Mouse (Mus musculus) urinary bladder, postnatal 36 days (tissue): Measurements from ENCODE around the gene Tmem136.

Experiments used
- DNase-seq, 2 experiments: peaks; one replicate each; pipeline ENCODE4 v3.0.0; 2022; ENCODE audit warnings: low spot score in 2 of 2, mixed read lengths in 1 of 2

Gene Tmem136

DNA sequence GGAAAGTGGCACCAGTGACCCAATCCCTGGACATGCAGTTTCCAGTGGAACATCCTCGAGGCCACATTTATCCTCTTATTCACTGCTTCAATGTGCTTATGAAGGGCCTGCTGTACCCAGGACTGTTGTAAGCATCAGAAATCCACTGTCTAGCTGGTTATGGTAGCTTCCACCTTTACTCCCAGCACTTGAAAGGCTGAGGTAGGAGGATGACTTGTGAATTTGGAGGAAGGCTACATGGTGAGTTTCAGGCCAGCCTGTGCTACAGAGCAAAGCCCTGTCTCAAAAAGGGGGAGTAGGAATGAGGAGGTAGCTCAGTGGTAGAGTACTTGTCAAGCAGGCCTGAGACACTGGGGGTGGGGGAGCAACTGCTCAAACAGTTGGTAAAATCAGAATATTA lies 8.3 kb downstream of the Tmem136 start:
- no peak for DNase-seq

- no peak for DNase-seq
Measured at GRCm38 (mm10) chr9:43107555-43107954, 8.8 kb downstream of the Tmem136 start.

GRCm38 (mm10) chr9:43107187-43107517 lies 9.2 kb downstream of the Tmem136 start, which contains the start of gene Arhgef12:
TSS of gene Arhgef12 (minus strand) at chr9:43107239.
- peak in 1 of 2 experiments; percentile 49 for DNase-seq

GRCm38 (mm10) chr9:43106426-43107186 lies 9.8 kb downstream of the Tmem136 start:
- peak; percentile 32 to 46 for DNase-seq

GRCm38 (mm10) chr9:43105664-43106361 lies 10.6 kb downstream of the Tmem136 start:
- DNase-seq: peak; percentile 84 to 92

DNA sequence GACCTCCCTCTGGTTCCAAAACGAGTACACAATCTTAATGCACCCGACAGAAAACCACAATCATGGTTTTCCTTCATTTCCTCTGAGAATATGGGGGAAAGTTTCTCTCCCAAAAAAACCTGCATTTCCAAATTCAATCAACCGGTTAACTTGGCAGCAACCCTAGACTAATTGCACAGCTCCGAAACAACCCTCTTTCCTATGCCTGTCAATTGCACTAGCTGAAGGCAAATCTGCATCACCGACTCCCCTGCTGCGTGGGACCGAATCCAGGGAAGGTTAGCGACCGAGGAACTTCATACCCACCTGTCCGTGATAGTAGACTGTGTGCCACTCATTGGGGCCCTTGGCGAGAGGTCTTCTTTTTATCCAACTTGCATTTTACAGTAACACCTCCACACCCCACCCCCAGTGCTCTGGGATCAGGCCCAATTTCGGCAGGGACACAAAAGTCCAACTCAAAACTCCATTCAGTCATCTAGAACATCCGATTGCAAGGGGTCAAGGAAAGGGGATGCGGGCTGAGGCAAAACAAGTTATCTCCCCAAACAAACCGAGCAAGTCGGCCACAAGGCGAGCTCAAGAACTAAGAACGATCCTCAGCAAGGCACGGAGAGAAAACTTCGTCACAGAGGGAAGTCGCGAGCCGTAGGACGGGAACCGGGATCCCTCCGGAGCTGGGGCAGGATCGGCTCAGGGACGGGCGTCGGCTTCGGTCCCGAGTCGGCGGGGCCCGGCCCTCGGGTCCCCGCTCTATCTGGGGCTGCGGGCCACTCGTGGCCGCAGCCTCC lies 11.3 kb downstream of the Tmem136 start:
- peak; percentile 38 to 43 for DNase-seq

DNA sequence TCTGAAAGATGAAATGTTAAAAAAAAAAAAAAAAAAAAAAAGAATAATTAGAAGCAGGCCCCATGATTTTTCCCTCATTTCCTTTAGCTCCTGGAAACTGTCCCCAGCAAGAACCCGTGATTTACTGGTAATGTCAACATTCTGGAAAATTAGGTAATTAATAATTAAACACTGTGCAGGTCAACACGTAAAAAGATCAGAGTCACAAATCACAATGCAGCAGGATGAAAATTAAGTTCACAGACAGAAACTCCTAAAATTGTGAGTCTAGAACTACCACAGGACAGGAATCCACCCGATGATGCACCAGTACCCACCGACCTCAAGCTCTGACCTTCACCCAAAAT lies 11.9 kb downstream of the Tmem136 start:
- no peak for DNase-seq

GRCm38 (mm10) chr9:43103675-43104299 lies 12.6 kb downstream of the Tmem136 start:
- no peak for DNase-seq

GRCm38 (mm10) chr9:43102931-43103330 lies 13.4 kb downstream of the Tmem136 start:
- no peak for DNase-seq

GRCm38 (mm10) chr9:43101936-43102595 lies 14.3 kb downstream of the Tmem136 start:
- no peak for DNase-seq

DNA sequence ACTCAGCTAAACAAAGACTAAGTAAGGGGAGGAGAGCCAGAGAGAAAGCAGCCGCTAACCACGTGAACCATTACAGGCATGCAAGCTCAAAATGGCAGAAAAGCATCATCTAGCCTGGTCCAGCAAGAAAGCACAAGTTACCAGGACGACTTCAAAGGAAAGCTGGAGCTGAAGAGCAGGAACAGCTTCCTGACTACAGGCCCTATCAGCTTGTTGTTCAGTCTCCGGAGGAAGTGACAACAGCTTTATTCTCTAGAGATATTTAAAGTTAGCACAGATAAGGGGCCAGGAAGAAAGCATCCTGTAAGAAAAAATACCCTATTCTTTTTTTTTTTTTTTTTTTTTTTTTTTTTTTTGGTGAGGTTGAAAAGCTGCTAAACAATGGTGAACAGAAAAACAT lies 17.4 kb downstream of the Tmem136 start:
- DNase-seq: no peak

DNA sequence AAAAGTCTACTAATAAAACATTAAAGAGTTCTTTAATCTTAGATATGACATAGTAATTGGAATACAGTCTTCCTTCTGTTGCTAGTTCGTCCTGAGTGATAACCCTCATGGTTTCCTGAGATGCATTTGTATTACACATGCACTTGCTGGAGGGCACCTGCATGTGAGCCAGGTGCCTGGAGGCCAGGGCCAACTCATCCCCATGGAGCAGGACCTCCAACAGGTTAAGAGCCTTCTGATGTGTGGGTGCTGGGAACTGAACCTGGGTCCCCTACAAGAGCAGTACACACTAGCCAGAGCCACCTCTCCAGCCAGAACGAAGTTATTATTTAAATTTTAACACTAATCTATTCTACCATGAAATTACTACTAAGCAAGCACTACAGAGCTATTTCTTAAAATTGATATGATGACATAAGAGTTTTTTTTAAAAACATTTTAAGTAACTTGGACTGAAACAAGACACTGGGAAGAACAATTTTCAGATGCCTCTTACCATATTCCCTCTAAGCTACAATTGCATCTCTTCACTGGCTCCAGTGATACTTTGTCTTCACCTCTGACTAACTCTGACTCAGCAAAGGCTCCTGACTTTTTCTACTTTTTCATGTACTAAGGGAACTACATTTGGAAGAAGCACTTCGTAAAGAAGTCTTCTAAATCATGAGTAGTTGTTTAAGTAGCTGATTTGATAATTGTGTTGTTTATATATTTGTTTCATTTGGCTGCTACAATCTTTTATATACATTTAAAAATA lies 18.4 kb downstream of the Tmem136 start:
- DNase-seq: no peak

GRCm38 (mm10) chr9:43096337-43096736 lies 20.0 kb downstream of the Tmem136 start:
- DNase-seq: no peak

- DNase-seq: no peak
Measured at GRCm38 (mm10) chr9:43094828-43095227, 21.5 kb downstream of the Tmem136 start.

DNA sequence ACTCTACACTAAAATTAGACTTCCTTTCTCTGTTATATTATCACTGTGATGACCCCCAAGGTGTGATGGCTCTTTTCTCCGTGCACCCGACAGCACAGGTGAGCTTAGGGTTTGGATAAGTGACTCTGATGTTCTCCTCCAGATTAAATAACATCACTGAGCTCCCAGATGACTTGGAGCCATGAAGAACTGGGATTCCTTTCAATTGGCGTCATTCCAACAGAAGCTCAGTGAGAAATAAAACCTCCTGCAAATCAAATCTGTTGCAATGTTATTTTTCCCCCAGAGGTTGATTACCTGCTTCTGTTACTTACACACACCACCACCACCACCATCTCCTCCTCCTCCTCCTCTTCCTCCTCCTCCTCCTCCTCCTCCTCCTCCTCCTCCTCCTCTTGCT lies 22.6 kb downstream of the Tmem136 start:
- no peak for DNase-seq

DNA sequence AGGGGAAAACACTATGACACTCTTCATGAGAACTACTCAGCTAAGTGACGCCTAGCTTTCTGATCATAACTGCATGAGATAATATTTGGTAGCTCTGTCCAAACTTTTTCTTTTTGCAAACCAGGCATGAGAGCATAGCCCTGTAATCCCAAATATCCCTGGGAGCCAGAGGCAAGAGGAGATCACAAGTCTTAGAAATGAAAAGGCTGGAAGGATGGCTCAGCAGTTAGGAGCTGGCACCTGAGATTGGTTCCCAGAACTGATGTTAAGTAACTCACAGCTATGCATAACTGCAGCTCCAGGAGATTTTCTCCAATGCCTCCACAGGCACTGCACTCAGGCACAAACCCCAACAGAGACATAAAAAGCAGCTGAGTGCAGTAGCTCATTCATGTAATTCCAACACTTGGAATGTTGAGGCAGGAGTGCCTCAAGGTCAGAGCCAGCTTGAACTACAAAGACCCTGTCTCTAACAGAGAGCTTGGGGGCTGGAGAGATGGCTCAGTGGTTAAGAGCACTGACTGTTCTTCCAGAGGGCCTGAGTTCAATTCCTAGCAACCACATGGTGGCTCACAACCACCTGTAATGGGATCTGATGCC lies 30.6 kb downstream of the Tmem136 start:
- DNase-seq: no peak

DNA sequence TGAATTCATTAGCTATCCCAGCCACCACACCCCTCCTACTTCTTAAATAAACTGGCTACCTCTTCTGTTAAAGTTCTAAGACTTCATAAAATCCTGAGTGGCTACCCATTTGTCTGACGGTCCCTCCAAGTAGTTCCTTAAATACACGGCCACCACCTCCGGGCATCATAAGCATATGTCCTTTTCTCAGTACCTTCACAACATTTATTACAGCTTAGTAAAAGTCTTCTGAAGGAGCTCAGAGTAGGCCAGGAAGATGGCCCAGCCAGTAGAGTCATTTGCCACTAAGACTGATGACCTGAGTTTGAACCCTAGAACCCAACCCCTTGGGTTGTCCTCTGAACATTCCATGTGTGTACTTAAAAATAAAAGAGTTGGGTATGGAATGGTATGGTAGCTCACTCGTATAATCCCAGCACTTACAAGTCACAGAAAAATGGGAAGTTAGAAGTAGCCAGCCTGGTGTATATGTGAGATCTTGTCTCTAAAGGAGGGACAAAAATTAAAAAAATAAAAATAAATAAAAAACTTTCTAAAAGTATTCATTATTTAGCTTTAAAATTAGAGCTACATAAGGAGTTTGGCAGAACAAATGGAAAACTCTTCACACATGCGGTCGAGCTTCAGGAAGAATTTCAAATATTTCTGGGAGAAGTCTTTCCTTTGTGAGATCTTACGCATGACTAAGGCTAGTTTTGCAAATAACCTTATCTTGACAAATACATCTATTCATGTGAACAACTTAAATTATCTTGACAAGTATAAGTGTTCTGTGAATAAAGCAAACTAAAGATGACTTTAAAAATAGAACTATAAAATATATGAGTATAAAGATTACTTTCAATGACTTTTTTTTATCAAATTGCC lies 31.6 kb downstream of the Tmem136 start:
- no peak for DNase-seq

DNA sequence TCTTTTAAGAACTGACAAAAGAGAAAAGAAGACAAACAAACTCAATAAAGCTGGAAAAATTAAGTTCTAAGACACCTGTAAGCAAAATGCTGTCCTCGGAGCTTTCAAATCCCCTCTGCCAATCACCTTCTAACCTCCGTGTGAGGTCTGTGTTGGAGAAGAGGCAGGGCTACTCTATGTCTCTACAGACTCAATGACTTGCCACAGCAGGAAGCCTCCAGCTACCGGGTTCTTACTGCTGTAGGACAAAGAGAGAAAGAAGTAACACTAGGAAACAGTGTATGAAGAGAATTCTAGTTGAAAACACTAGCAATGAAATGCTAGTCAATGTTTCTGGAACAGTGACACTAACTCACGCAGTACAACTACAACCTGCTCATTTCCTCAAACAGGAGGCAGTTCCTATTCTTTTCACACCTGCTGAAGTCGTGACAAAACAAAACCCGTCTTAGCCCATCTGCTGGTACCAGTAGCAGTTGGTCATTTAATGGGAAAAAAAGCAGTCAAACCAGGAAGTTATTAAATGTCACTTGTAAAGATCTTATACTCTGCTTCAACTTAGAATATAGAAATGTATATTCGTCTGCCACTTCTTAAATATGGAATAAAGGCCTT lies 32.8 kb downstream of the Tmem136 start:
- no peak for DNase-seq

- DNase-seq: no peak
Measured at GRCm38 (mm10) chr9:43078711-43079110, 37.7 kb downstream of the Tmem136 start.
